Mouse (Mus musculus): ENCODE data around the gene Cntn3. TPM values are rescaled to one million over a fixed set of nuclear protein-coding genes. Genes with fewer than 3 reads are reported as not detected.
A peak's percentile ranks its signal among the peaks of the same experiment; 100 is the strongest.

Gene Cntn3
- polyA plus RNA-seq, 1 experiment from 2014 or later = 0.20 TPM

GRCm38 (mm10) chr6:102564011-102564731 is 8.7 kb downstream of the Cntn3 start:
- no peaks in the 10 kb centered on the region for H3K9me3 ChIP-seq (replicated peaks; ENCODE audit: control insufficient read depth, low read length)
- H3K4me1 ChIP-seq (ENCODE audit: control insufficient read depth, insufficient read depth, low read length) = peaks cover 3% of the 10 kb centered on the region; the same call in 1 of the 2 replicates
- H3K9ac ChIP-seq (ENCODE audit: low read length) = peak overlapping the region; percentile 68
- H3K36me3 ChIP-seq (ENCODE audit: control insufficient read depth, insufficient read depth) = no peaks in the 10 kb centered on the region
- under 1% methylated on average over 59 of the region's 63 CpGs for WGBS
- no peak overlapping the region for H3K27ac ChIP-seq (ENCODE audit: low read length)
- peak; percentile 93 for ATAC-seq (replicated peaks; ENCODE audit: extremely low read depth, insufficient read depth, low FRiP score)
- peak overlapping the region; percentile 92 for H3K4me2 ChIP-seq (ENCODE audit: low read depth, low read length)
- peak overlapping the region; percentile 60 for H3K4me3 ChIP-seq (ENCODE audit: low read length)
- peaks cover 18% of the 10 kb centered on the region for H3K27me3 ChIP-seq (ENCODE audit: control insufficient read depth, insufficient read depth, low read length)

- H3K27ac ChIP-seq (ENCODE audit: low read length) = no peak overlapping the region
- no peak overlapping the region; the same call in 1 of the 2 replicates for H3K9ac ChIP-seq (ENCODE audit: low read length)
- H3K4me2 ChIP-seq (ENCODE audit: low read depth, low read length) = peak overlapping the region; percentile 92
- ATAC-seq (replicated peaks; ENCODE audit: extremely low read depth, insufficient read depth, low FRiP score) = no peak
- H3K4me3 ChIP-seq (ENCODE audit: low read length) = peak overlapping the region; percentile 60
- 11% methylated on average over 7 of the region's 7 CpGs for WGBS
- peaks cover 3% of the 10 kb centered on the region; the same call in 1 of the 2 replicates for H3K4me1 ChIP-seq (ENCODE audit: control insufficient read depth, insufficient read depth, low read length)
- no peaks in the 10 kb centered on the region for H3K36me3 ChIP-seq (ENCODE audit: control insufficient read depth, insufficient read depth)
- no peaks in the 10 kb centered on the region for H3K9me3 ChIP-seq (replicated peaks; ENCODE audit: control insufficient read depth, low read length)
- peaks cover 18% of the 10 kb centered on the region for H3K27me3 ChIP-seq (ENCODE audit: control insufficient read depth, insufficient read depth, low read length)
These were observed 9.5 kb downstream of the Cntn3 start for GRCm38 (mm10) chr6:102563431-102563830.

- H3K9ac ChIP-seq (ENCODE audit: low read length) = no peak overlapping the region
- H3K27ac ChIP-seq (ENCODE audit: low read length) = no peak overlapping the region
- 80% methylated on average over 3 of the region's 3 CpGs for WGBS
- H3K4me3 ChIP-seq (ENCODE audit: low read length) = no peak overlapping the region
- H3K36me3 ChIP-seq (ENCODE audit: control insufficient read depth, insufficient read depth) = no peaks in the 10 kb centered on the region
- no peaks in the 10 kb centered on the region for H3K9me3 ChIP-seq (replicated peaks; ENCODE audit: control insufficient read depth, low read length)
- no peaks in the 10 kb centered on the region; the same call in 1 of the 2 replicates for H3K27me3 ChIP-seq (ENCODE audit: control insufficient read depth, insufficient read depth, low read length)
- ATAC-seq (replicated peaks; ENCODE audit: extremely low read depth, insufficient read depth, low FRiP score) = no peak
- no peaks in the 10 kb centered on the region; the same call in 1 of the 2 replicates for H3K4me1 ChIP-seq (ENCODE audit: control insufficient read depth, insufficient read depth, low read length)
- H3K4me2 ChIP-seq (ENCODE audit: low read depth, low read length) = no peak overlapping the region
These were observed 15.4 kb downstream of the Cntn3 start for GRCm38 (mm10) chr6:102557521-102557920.

GRCm38 (mm10) chr6:102556497-102556896 is 16.4 kb downstream of the Cntn3 start:
- no peaks in the 10 kb centered on the region for H3K4me1 ChIP-seq (ENCODE audit: control insufficient read depth, insufficient read depth, low read length)
- H3K27me3 ChIP-seq (ENCODE audit: control insufficient read depth, insufficient read depth, low read length) = no peaks in the 10 kb centered on the region; the same call in 1 of the 2 replicates
- WGBS = 38% methylated on average over 3 of the region's 3 CpGs
- H3K9me3 ChIP-seq (replicated peaks; ENCODE audit: control insufficient read depth, low read length) = no peaks in the 10 kb centered on the region
- no peaks in the 10 kb centered on the region for H3K36me3 ChIP-seq (ENCODE audit: control insufficient read depth, insufficient read depth)
- ATAC-seq (replicated peaks; ENCODE audit: extremely low read depth, insufficient read depth, low FRiP score) = no peak
- H3K4me3 ChIP-seq (ENCODE audit: low read length) = no peak overlapping the region
- no peak overlapping the region for H3K27ac ChIP-seq (ENCODE audit: low read length)
- H3K9ac ChIP-seq (ENCODE audit: low read length) = no peak overlapping the region
- no peak overlapping the region for H3K4me2 ChIP-seq (ENCODE audit: low read depth, low read length)

- 73% methylated on average over 4 of the region's 4 CpGs for WGBS
- no peaks in the 10 kb centered on the region for H3K36me3 ChIP-seq (ENCODE audit: control insufficient read depth, insufficient read depth)
- no peaks in the 10 kb centered on the region; the same call in 1 of the 2 replicates for H3K27me3 ChIP-seq (ENCODE audit: control insufficient read depth, insufficient read depth, low read length)
- H3K9me3 ChIP-seq (replicated peaks; ENCODE audit: control insufficient read depth, low read length) = no peaks in the 10 kb centered on the region
- H3K27ac ChIP-seq (ENCODE audit: low read length) = no peak overlapping the region
- no peak for ATAC-seq (replicated peaks; ENCODE audit: extremely low read depth, insufficient read depth, low FRiP score)
- H3K4me3 ChIP-seq (ENCODE audit: low read length) = no peak overlapping the region
- H3K4me1 ChIP-seq (ENCODE audit: control insufficient read depth, insufficient read depth, low read length) = no peaks in the 10 kb centered on the region
- H3K4me2 ChIP-seq (ENCODE audit: low read depth, low read length) = no peak overlapping the region
- H3K9ac ChIP-seq (ENCODE audit: low read length) = no peak overlapping the region
These were observed 17.0 kb downstream of the Cntn3 start for GRCm38 (mm10) chr6:102555814-102556437.

GRCm38 (mm10) chr6:102555067-102555657 is 17.7 kb downstream of the Cntn3 start:
- no peak overlapping the region for H3K27ac ChIP-seq (ENCODE audit: low read length)
- no peak overlapping the region for H3K4me3 ChIP-seq (ENCODE audit: low read length)
- no peak overlapping the region for H3K9ac ChIP-seq (ENCODE audit: low read length)
- H3K4me1 ChIP-seq (ENCODE audit: control insufficient read depth, insufficient read depth, low read length) = no peaks in the 10 kb centered on the region
- no peaks in the 10 kb centered on the region for H3K36me3 ChIP-seq (ENCODE audit: control insufficient read depth, insufficient read depth)
- H3K4me2 ChIP-seq (ENCODE audit: low read depth, low read length) = no peak overlapping the region
- ATAC-seq (replicated peaks; ENCODE audit: extremely low read depth, insufficient read depth, low FRiP score) = no peak
- 73% methylated on average over 3 of the region's 3 CpGs for WGBS
- H3K27me3 ChIP-seq (ENCODE audit: control insufficient read depth, insufficient read depth, low read length) = no peaks in the 10 kb centered on the region; the same call in 1 of the 2 replicates
- no peaks in the 10 kb centered on the region for H3K9me3 ChIP-seq (replicated peaks; ENCODE audit: control insufficient read depth, low read length)

- H3K4me2 ChIP-seq (ENCODE audit: low read depth, low read length) = no peak overlapping the region
- H3K4me3 ChIP-seq (ENCODE audit: low read length) = no peak overlapping the region
- 72% methylated on average over 7 of the region's 7 CpGs for WGBS
- H3K27ac ChIP-seq (ENCODE audit: low read length) = no peak overlapping the region
- H3K4me1 ChIP-seq (ENCODE audit: control insufficient read depth, insufficient read depth, low read length) = no peaks in the 10 kb centered on the region
- ATAC-seq (replicated peaks; ENCODE audit: extremely low read depth, insufficient read depth, low FRiP score) = no peak
- no peaks in the 10 kb centered on the region for H3K9me3 ChIP-seq (replicated peaks; ENCODE audit: control insufficient read depth, low read length)
- H3K36me3 ChIP-seq (ENCODE audit: control insufficient read depth, insufficient read depth) = no peaks in the 10 kb centered on the region
- no peak overlapping the region for H3K9ac ChIP-seq (ENCODE audit: low read length)
- H3K27me3 ChIP-seq (ENCODE audit: control insufficient read depth, insufficient read depth, low read length) = no peaks in the 10 kb centered on the region
These were observed 31.1 kb downstream of the Cntn3 start for GRCm38 (mm10) chr6:102541633-102542412.

GRCm38 (mm10) chr6:102535599-102535998 is 37.3 kb downstream of the Cntn3 start:
- Histone ChIP-seq H3K4me3 (ENCODE audit: low read length) (no peak overlapping the region), H3K4me1 (ENCODE audit: control insufficient read depth, insufficient read depth, low read length) (no peaks in the 10 kb centered on the region), H3K9me3 (replicated peaks; ENCODE audit: control insufficient read depth, low read length) (no peaks in the 10 kb centered on the region), H3K36me3 (ENCODE audit: control insufficient read depth, insufficient read depth) (no peaks in the 10 kb centered on the region), H3K4me2 (ENCODE audit: low read depth, low read length) (no peak overlapping the region), H3K27me3 (ENCODE audit: control insufficient read depth, insufficient read depth, low read length) (no peaks in the 10 kb centered on the region), H3K9ac (ENCODE audit: low read length) (no peak overlapping the region), H3K27ac (ENCODE audit: low read length) (no peak overlapping the region)
- WGBS = 58% methylated on average over 4 of the region's 4 CpGs
- ATAC-seq (replicated peaks; ENCODE audit: extremely low read depth, insufficient read depth, low FRiP score) = no peak
